ENCODE assay signal across 24 mouse cellular contexts in the genomic region with DNA sequence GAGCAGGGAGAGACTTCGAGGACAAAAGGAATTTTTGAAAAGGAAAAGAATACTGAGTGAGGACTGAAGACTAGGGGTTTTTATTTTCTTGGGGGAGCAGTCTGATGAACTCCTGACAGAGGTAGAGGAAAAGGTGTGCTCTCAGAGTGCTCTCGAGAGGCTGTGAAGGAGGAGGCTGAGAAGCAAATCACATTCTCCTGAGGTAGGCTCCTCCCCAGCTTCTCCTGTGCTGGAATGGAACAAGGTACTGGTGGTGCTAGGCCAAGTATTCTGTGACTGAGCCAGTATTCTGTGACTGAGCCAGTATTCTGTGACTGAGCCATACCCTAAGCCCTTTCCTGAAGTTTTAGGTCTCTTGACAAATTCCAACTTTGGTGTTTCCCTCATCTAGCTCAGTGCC.
"Had no signal": no experiment of that assay in that cellular context is flagged by ENCODE, and none has a peak within 500 bp of the region (broad histone marks: within the 10 kb centered on the region; RNA-seq: fewer than 3 reads in every experiment).

No protein-coding gene starts in this region.

- H3K27ac ChIP-seq: gastrocnemius, adult 2 months; heart, embryonic 10.5 days; hindbrain, embryonic 10.5 days; hindbrain, embryonic 12.5 days; hindbrain, embryonic 14.5 days; intestine, embryonic 15.5 days; layer of hippocampus, adult 2 months; left cerebral cortex, adult 2 months; limb, embryonic 10.5 days; limb, embryonic 12.5 days had no signal

- H3K9ac ChIP-seq: heart, embryonic 12.5 days; hindbrain, embryonic 12.5 days; hindbrain, embryonic 14.5 days; intestine, embryonic 15.5 days; limb, embryonic 12.5 days had no signal

- DNase-seq: gastrocnemius, adult 2 months; gastrocnemius, postnatal 10 days; gastrocnemius, postnatal 25 days; heart, adult 18-20 months; heart, postnatal 10 days; heart, postnatal 4 days; kidney, adult 18-20 months; kidney, adult 8-10 months; kidney, postnatal 10 days; kidney, postnatal 25 days; kidney, postnatal 4 days had no signal

- H3K4me1 ChIP-seq: hindbrain, embryonic 10.5 days; hindbrain, embryonic 12.5 days; intestine, embryonic 15.5 days had no signal

- H3K9me3 ChIP-seq: heart, embryonic 10.5 days; heart, embryonic 12.5 days; hindbrain, embryonic 10.5 days; hindbrain, embryonic 12.5 days; intestine, embryonic 15.5 days; limb, embryonic 10.5 days; limb, embryonic 12.5 days had no signal

- H3K4me2 ChIP-seq: heart, embryonic 12.5 days; hindbrain, embryonic 12.5 days; hindbrain, embryonic 14.5 days; intestine, embryonic 15.5 days; limb, embryonic 12.5 days had no signal

- H3K36me3 ChIP-seq: heart, embryonic 10.5 days; heart, embryonic 12.5 days; hindbrain, embryonic 10.5 days; hindbrain, embryonic 12.5 days; intestine, embryonic 15.5 days; limb, embryonic 10.5 days; limb, embryonic 12.5 days had no signal

- H3K4me3 ChIP-seq: gastrocnemius, adult 2 months; heart, embryonic 10.5 days; heart, embryonic 12.5 days; hindbrain, embryonic 10.5 days; hindbrain, embryonic 12.5 days; intestine, embryonic 15.5 days; layer of hippocampus, adult 2 months; left cerebral cortex, adult 2 months; limb, embryonic 10.5 days; limb, embryonic 12.5 days had no signal

- ATAC-seq: hindbrain, embryonic 16.5 days; inflammation-experienced regulatory T-cells, adult 6 months; intestine, embryonic 15.5 days; intestine, postnatal 0 days had no signal
